Mouse (Mus musculus) lung, adult 2 months (tissue): ENCODE measurements around the gene Klhdc9. TPM values are rescaled to one million over a fixed set of nuclear protein-coding genes. Genes with fewer than 3 reads are reported as not detected.

Source experiments
- DNase-seq: peaks from one replicate; pipeline ENCODE4 v3.0.0; 2022
- H3K4me1 ChIP-seq: fragments of 200-500 bp; 2 replicates; pipeline ENCODE4 v1.6.1; 2011; ENCODE audit warnings: low read length; ENCODE audit not compliant: control insufficient read depth, insufficient read depth
- H3K4me3 ChIP-seq: fragments of 200-500 bp; replicated peaks from 2 replicates; pipeline ENCODE3; 2011; ENCODE audit warnings: low read depth, mild to moderate bottlenecking, control low read depth, low read length; ENCODE audit errors: extremely low read depth
- CTCF ChIP-seq: fragments of 200-500 bp; IDR thresholded peaks from 2 replicates; pipeline ENCODE4 v1.5.1; 2011; ENCODE audit warnings: mild to moderate bottlenecking, low read length, control low read depth; ENCODE audit not compliant: insufficient read depth
- POLR2A ChIP-seq: fragments of 200-500 bp; IDR thresholded peaks from 2 replicates; pipeline ENCODE4 v1.6.1; 2011; ENCODE audit warnings: low read depth, mild to moderate bottlenecking, control low read depth, low read length, borderline replicate concordance; ENCODE audit errors: extremely low read depth
- WGBS: fragments of 180-500 bp; shearing (Covaris S2); methylation state at CpG from one replicate; pipeline ENCODE4 v1.1.7; 2018; 5-methylcytosine and 5-hydroxymethylcytosine counted together
- polyA plus RNA-seq: library from polyadenylated mRNA; depleted of rRNA; stranded (reverse); fragments of >200 nt; gene quantifications from 2 replicates; pipeline ENCODE4 v1.2.3, GENCODE M21; 2012

The Klhdc9 gene
- polyA plus RNA-seq, 1 experiment: 3.4 TPM

DNA sequence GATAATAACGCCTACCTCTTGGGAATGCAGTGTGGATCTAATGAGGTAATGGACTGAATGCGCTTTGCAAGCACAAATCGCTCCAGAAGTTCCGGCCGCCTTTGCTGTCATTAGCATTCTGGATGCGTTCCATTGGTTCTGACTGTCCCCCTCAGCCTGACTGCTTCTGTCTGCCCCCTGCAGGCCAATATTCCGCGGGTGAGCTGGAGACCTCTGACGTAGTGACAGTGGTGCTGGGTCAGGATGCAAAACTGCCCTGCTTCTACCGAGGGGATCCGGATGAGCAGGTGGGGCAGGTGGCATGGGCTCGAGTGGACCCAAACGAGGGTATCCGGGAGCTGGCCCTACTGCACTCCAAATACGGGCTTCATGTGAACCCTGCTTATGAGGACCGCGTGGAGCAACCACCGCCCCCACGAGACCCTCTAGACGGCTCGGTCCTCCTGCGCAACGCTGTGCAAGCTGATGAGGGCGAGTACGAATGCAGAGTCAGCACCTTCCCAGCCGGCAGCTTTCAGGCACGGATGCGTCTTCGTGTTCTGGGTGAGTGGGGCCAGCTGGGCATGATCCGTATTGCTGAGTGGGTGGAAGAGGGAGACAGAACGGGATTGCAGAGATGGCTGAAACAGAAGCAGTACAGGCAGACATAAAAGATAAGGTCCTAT, 19.5 kb upstream of the Klhdc9 start:
- DNase-seq: peak; percentile 78
- TF ChIP-seq CTCF: peak; percentile 76
- no peak for TF ChIP-seq POLR2A
- no peak overlapping the region for H3K4me3 ChIP-seq
- H3K4me1 ChIP-seq: peaks cover 8% of the 10 kb centered on the region
- WGBS: 7% methylated on average over 31 of the region's 31 CpGs

- TF ChIP-seq CTCF (no peak), POLR2A (no peak)
- Histone ChIP-seq H3K4me1 (peaks cover 11% of the 10 kb centered on the region), H3K4me3 (no peak overlapping the region)
- DNase-seq: no peak
- 85% methylated on average over 6 of the region's 6 CpGs for WGBS
Measured at GRCm38 (mm10) chr1:171378298-171378697, 17.7 kb upstream of the Klhdc9 start.

DNA sequence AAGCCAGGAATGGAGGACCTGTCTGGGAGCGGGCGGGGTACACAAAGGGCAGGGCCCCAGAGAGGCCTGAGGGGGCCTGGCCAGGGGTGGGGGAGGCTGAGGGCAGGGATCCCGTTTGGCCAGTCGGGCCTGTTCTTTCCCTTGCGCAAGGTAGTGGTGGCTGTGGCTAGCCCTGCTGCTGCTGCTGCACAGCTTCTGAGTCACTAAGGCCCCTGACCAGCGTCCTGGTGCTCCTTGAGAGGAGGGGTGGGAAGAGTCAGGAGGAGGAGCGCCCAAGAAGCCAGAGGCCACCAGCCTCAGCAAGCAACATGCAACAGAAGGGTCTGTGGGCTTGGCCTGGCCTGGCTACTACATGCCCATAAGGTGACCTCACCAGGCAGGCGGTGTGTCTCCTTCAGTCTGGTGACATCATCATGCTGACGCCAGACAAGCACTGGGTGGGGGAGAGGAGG, 15.1 kb upstream of the Klhdc9 start:
- DNase-seq: peak; percentile 80
- peaks cover 11% of the 10 kb centered on the region for H3K4me1 ChIP-seq
- TF ChIP-seq POLR2A (no peak), CTCF (no peak)
- 44% methylated on average over 9 of the region's 9 CpGs for WGBS
- no peak overlapping the region for H3K4me3 ChIP-seq

GRCm38 (mm10) chr1:171373946-171374345, 13.3 kb upstream of the Klhdc9 start:
- Histone ChIP-seq H3K4me1 (peaks cover 7% of the 10 kb centered on the region), H3K4me3 (no peak overlapping the region)
- no peak for TF ChIP-seq POLR2A
- TF ChIP-seq CTCF: no peak
- DNase-seq: no peak
- WGBS: 11% methylated on average over 3 of the region's 4 CpGs

- no peak for DNase-seq
- Histone ChIP-seq H3K4me1 (peaks cover 7% of the 10 kb centered on the region), H3K4me3 (no peak overlapping the region)
- 61% methylated on average over 3 of the region's 3 CpGs for WGBS
- TF ChIP-seq POLR2A (no peak), CTCF (no peak)
Measured at GRCm38 (mm10) chr1:171372880-171373279, 12.3 kb upstream of the Klhdc9 start.

GRCm38 (mm10) chr1:171369845-171370556, 9.4 kb upstream of the Klhdc9 start, which contains the start of gene Nectin4:
Gene Nectin4, plus strand, starts transcription at chr1:171370099.
- peak; percentile 71 for DNase-seq
- Histone ChIP-seq H3K4me1 (peaks cover 3% of the 10 kb centered on the region; the same call in 1 of the 2 replicates), H3K4me3 (peak within 1 kb of the TSS; percentile 46)
- TF ChIP-seq POLR2A (peak; percentile 64; the same call in 1 of the 2 replicates), CTCF (no peak)
- WGBS: 30% methylated on average over 20 of the region's 20 CpGs

GRCm38 (mm10) chr1:171365934-171366333, 5.3 kb upstream of the Klhdc9 start:
- no peak for TF ChIP-seq POLR2A
- no peak for TF ChIP-seq CTCF
- no peaks in the 10 kb centered on the region for H3K4me1 ChIP-seq
- 42% methylated on average over 7 of the region's 7 CpGs for WGBS
- DNase-seq: no peak
- H3K4me3 ChIP-seq: no peak overlapping the region

DNA sequence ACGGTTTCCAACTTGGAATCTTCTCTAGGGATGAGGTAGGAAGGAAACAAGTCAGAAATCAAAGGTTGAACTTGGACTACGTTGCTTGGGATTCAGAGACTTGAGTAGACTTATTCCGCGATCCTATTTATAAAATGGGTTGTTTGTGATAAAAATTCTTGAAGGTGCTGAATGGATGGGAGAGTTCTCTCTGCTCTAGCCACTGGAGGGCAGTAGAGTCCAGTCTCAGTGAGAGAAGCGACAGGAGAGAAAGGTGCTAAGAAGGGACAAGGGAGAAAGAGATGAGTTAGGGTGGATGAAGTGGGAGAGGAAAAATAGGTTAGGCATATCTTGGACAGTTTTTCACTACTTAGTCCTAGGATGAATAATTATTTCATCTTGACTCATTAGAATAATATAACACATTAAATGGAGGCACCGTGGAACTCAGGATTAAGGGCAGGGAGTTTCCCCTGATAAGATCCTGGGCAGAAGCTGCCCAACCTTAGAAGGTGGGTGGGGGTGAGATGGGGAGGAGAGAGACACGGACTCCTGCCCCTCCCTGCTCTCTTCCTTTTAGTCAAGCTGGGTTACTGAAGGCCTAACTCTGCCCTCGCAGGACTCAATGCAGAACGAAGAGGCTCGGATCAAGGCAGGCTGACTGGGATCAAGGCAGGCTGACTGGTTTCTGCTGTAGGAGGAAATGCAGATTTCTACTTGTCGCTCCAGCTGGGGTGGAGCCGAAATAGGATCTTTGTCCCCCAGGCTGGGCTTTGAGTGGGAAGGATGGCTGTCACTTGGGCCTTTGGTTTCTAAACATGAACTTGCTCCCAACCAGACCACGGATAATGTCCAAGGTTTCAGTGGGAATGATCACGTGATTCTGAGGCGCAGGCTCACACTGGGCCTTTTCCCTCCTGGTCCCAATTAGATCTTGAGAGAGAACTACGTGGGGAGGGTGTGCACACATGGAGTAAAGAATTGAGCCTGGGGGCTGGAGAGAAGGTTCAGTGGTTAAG, 807 bp upstream of the Klhdc9 start:
- no peak for DNase-seq
- peak overlapping the region; percentile 52 for H3K4me3 ChIP-seq
- TF ChIP-seq POLR2A (no peak), CTCF (peak; percentile 71)
- no peaks in the 10 kb centered on the region for H3K4me1 ChIP-seq
- WGBS: 42% methylated on average over 16 of the region's 16 CpGs

DNA sequence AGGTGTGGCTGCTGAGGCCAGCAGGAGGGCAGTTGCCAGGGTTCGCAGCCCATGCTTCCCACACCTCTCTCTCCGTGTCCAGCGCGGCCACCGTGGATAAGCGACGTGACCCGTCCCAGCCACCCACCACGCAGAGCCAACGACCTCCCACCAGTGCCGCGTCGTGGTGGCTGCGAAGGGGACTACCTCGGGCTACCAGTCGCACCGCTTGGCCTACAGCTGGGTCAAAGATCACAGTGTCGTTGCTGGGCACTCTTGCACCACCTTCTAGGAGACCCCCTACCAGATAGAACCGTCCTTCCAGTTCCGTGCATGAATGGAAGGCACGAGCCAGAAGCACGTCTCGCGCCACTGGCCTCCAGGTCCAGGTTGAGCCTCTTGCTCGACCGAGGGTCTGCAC, 345 bp downstream of the Klhdc9 start:
- TF ChIP-seq CTCF (no peak), POLR2A (no peak)
- 22% methylated on average over 26 of the region's 26 CpGs for WGBS
- no peak for DNase-seq
- no peaks in the 10 kb centered on the region for H3K4me1 ChIP-seq
- H3K4me3 ChIP-seq: peak overlapping the region; percentile 57
